18 mouse cellular contexts compared by ENCODE assay signal in genomic region chr14:75328062-75328461, GRCm38 (mm10). TPM values are rescaled to one million over a fixed set of nuclear protein-coding genes. Genes with fewer than 3 reads are reported as not detected.
DNase-seq lines count a peak whose midpoint lies in the region; ATAC-seq and TF ChIP-seq lines count a peak whose summit lies in the region.
"Had no signal": no experiment of that assay in that cellular context is flagged by ENCODE, and none has a peak within 500 bp of the region (broad histone marks: within the 10 kb centered on the region; RNA-seq: fewer than 3 reads in every experiment).

No protein-coding gene starts in this region.

- ATAC-seq in common myeloid progenitor, adult 5-6 weeks (replicated peaks; ENCODE audit: low read depth, poor library complexity, severe bottlenecking) = 0 out of 2 replicates have a peak, but pooled peaks have one; percentile 8
- ATAC-seq: activated CD4-positive, CD25-positive, alpha-beta regulatory T cell, adult 4 months; forebrain, embryonic 15.5 days; intestine, embryonic 16.5 days had no signal

- H3K9me3 ChIP-seq in CH12.LX (replicated peaks; ENCODE audit: low read length) = no peaks in the 10 kb centered on the region
- H3K9me3 ChIP-seq: forebrain, embryonic 15.5 days; heart, embryonic 12.5 days; hindbrain, embryonic 10.5 days had no signal

- peaks cover 6% of the 10 kb centered on the region for H3K36me3 ChIP-seq in testis, adult 2 months (ENCODE audit: control insufficient read depth, insufficient read depth, low read length)
- peaks cover 45 to 82% of the 10 kb centered on the region in 2 experiments for H3K36me3 ChIP-seq in CH12.LX (replicated peaks in 1 of 2; ENCODE audit: control insufficient read depth in 1 of 2, insufficient read depth in 1 of 2, low read length in 1 of 2)

- intact Hi-C loops in gastrocnemius, adult 2 months (cut with DNase I) = no loop called here

- no peak for TF ChIP-seq POLR2A in testis, adult 2 months (IDR thresholded peaks at IDR 0.05; ENCODE audit: control insufficient read depth, low read depth, low read length)
- no peak for TF ChIP-seq POLR2A in CH12.LX (IDR thresholded peaks at IDR 0.05; ENCODE audit: low read depth, low read length)

- in situ Hi-C loops in CH12.LX (cut with MboI; ENCODE audit: low pct_ligation_motif_present, low pct_unique_long_range_greater_than_20kb, low sequenced_read_pairs) = no loop called here

- no peaks in the 10 kb centered on the region for H3K27me3 ChIP-seq in testis, adult 2 months (ENCODE audit: control insufficient read depth, insufficient read depth, low read length)
- H3K27me3 ChIP-seq in CH12.LX (replicated peaks) = no peaks in the 10 kb centered on the region
- H3K27me3 ChIP-seq: forebrain, embryonic 15.5 days; heart, embryonic 12.5 days had no signal

- no peak overlapping the region for H3K4me2 ChIP-seq in CH12.LX (ENCODE audit: insufficient read depth, low read depth, poor library complexity, severe bottlenecking)
- H3K4me2 ChIP-seq: forebrain, embryonic 15.5 days; heart, embryonic 12.5 days; hindbrain, embryonic 14.5 days had no signal

- H3K4me3 ChIP-seq in testis, adult 2 months (ENCODE audit: control insufficient read depth, low read depth, low read length) = peak overlapping the region; percentile 19; the same call in 1 of the 2 replicates
- H3K4me3 ChIP-seq in CH12.LX (replicated peaks in 1 of 3; ENCODE audit: low read depth in 2 of 3, low read length in 2 of 3, poor library complexity in 1 of 3) = no peak overlapping the region
- H3K4me3 ChIP-seq in gastrocnemius, adult 2 months = no peak overlapping the region
- H3K4me3 ChIP-seq: forebrain, embryonic 15.5 days; heart, embryonic 12.5 days; hindbrain, embryonic 10.5 days had no signal

- no peaks in the 10 kb centered on the region; the same call in 1 of the 2 replicates for H3K4me1 ChIP-seq in testis, adult 2 months (ENCODE audit: control insufficient read depth, insufficient read depth, low read length)
- 0 out of 4 replicates have a peak, but pooled peaks cover 0 to 4% of the 10 kb centered on the region in 2 experiments for H3K4me1 ChIP-seq in CH12.LX (ENCODE audit: control insufficient read depth in 1 of 2, insufficient read depth in 2 of 2)
- H3K4me1 ChIP-seq: forebrain, embryonic 15.5 days; heart, embryonic 12.5 days; hindbrain, embryonic 10.5 days had no signal

- TF ChIP-seq CTCF in testis, adult 2 months (IDR thresholded peaks at IDR 0.05; ENCODE audit: control insufficient read depth, insufficient read depth, insufficient replicate concordance, low read depth, low read length) = no peak
- TF ChIP-seq CTCF in CH12.LX (conservative IDR thresholded peaks at IDR 0.05 in 1 of 2, IDR thresholded peaks at IDR 0.05 in 1 of 2; ENCODE audit: low read depth in 2 of 2, low read length in 2 of 2) = no peak
- no peak for TF ChIP-seq CTCF in gastrocnemius, adult 2 months (IDR thresholded peaks at IDR 0.05)

- H3K9ac ChIP-seq in CH12.LX (ENCODE audit: insufficient read depth, low read depth) = no peak overlapping the region
- H3K9ac ChIP-seq: forebrain, embryonic 15.5 days; heart, embryonic 12.5 days; hindbrain, embryonic 14.5 days had no signal

- dilution Hi-C loops in CH12.LX (cut with MboI; ENCODE audit: extremely low pct_ligation_motif_present, extremely low pct_unique_long_range_greater_than_20kb, low sequenced_read_pairs) = no loop called here

- no peak for TF ChIP-seq RAD21 in CH12.LX (IDR thresholded peaks at IDR 0.05; ENCODE audit: low read depth, low read length)

- no peak for TF ChIP-seq EP300 in CH12.LX (IDR thresholded peaks at IDR 0.05; ENCODE audit: low read length)

- H3K27ac ChIP-seq in testis, adult 2 months (ENCODE audit: control insufficient read depth, insufficient read depth, low read depth, low read length) = no peak overlapping the region
- no peak overlapping the region for H3K27ac ChIP-seq in CH12.LX (ENCODE audit: insufficient read depth, low read depth)
- no peak overlapping the region for H3K27ac ChIP-seq in gastrocnemius, adult 2 months
- H3K27ac ChIP-seq: forebrain, embryonic 15.5 days; hindbrain, embryonic 10.5 days; hindbrain, embryonic 14.5 days had no signal

- no peak for DNase-seq in testis, postnatal 14 days (ENCODE audit: low spot score)
- peak; percentile 8 for DNase-seq in CH12.LX (ENCODE audit: extremely low read depth)
- no peak for DNase-seq in gastrocnemius, adult 18-20 months (ENCODE audit: low spot score)
- DNase-seq in liver = no peak
- no peak for DNase-seq in gastrocnemius, adult 2 months
- DNase-seq: adrenal gland, postnatal 14 days; cerebellum, adult 11-12 months; cerebellum, adult 9-10 months; cerebellum, postnatal 25 days; gastrocnemius, postnatal 14 days had no signal

- no peaks in the 10 kb centered on the region for H3K79me2 ChIP-seq in CH12.LX (replicated peaks; ENCODE audit: control insufficient read depth, extremely low read depth, insufficient read depth, poor library complexity, severe bottlenecking)

TF ChIP-seq in CH12.LX, 34 proteins besides CTCF, POLR2A, EP300 and RAD21:
- TF ChIP-seq KAT2A (IDR thresholded peaks at IDR 0.05; ENCODE audit: insufficient replicate concordance, low read length) (no peak), MYC (IDR thresholded peaks at IDR 0.05; ENCODE audit: low read depth, low read length) (no peak), NELFE (IDR thresholded peaks at IDR 0.05; ENCODE audit: low read depth, low read length) (no peak), ELF1 (IDR thresholded peaks at IDR 0.05; ENCODE audit: low read depth, low read length) (no peak), BHLHE40 (IDR thresholded peaks at IDR 0.05; ENCODE audit: low read depth, low read length) (no peak), GABPA (IDR thresholded peaks at IDR 0.05; ENCODE audit: insufficient replicate concordance, low read depth, low read length) (no peak), CHD2 (IDR thresholded peaks at IDR 0.05; ENCODE audit: low read length) (no peak), MAFK (IDR thresholded peaks at IDR 0.05; ENCODE audit: insufficient replicate concordance, low read length) (no peak), JUND (conservative IDR thresholded peaks at IDR 0.05; ENCODE audit: low read depth, low read length) (no peak), CHD1 (IDR thresholded peaks at IDR 0.05; ENCODE audit: low read depth, low read length) (no peak), ZC3H11A (IDR thresholded peaks at IDR 0.05; ENCODE audit: low read depth, low read length) (no peak), SIN3A (IDR thresholded peaks at IDR 0.05; ENCODE audit: low read length) (no peak), TBP (conservative IDR thresholded peaks at IDR 0.05; ENCODE audit: low read depth, low read length) (no peak)

RNA-seq across cellular contexts. Expression of gene Zc3h13, which starts 43.9 kb away (rescaled TPM):
- polyA plus RNA-seq in testis, adult 2 months (2012; rRNA removed) = 4.3 and 5.4 TPM in 2 replicates
- 18.8 and 19.3 TPM in 2 replicates for total RNA-seq in CH12.LX (2012; rRNA removed)
- total RNA-seq in CH12.LX (2014; rRNA removed) = 15.7 and 17.7 TPM in 2 replicates
- 38.5 and 39.8 TPM in 2 replicates for polyA plus RNA-seq in CH12.LX (2012; ENCODE audit: insufficient read length, low read depth)
- total RNA-seq in common myeloid progenitor, adult 5-6 weeks (2017) = 38.4 and 38.6 TPM in 2 replicates
- 10 to 100 TPM; 13.4 to 15.2 TPM for total RNA-seq in gastrocnemius, adult 18-20 months (2021)
- 10 to 100 TPM; 14.7 to 15.3 TPM for total RNA-seq in gastrocnemius, adult 2 months (2021)
